Mouse (Mus musculus): ENCODE results near the gene Spata5. TPM values are rescaled to one million over a fixed set of nuclear protein-coding genes. Genes with fewer than 3 reads are reported as not detected.

The Spata5 gene
- total and polyA plus RNA-seq, 3 experiments: 35.0 to 52.9 (median 49.7) TPM

DNA sequence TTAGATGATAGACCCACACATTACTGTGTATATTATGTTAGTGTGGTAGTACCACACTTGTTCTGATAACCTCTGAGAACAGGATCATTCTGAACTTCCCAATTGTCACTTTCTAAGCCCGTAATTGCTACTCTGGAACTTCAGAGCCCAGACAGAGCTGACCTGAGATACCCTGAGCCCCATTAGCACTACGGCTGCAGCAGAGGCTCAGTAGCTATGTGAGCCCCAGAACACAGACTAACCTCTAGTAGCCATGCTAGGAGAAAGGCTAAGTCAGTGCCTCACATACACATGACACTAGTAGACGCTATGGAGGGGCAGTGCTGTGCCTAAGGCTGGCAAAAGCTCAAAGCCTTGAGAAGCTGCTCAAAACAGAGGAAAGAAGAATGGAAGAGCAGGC is 141.8 kb downstream of the Spata5 start:
- H3K4me2 ChIP-seq (ENCODE audit: insufficient read depth, low read depth, poor library complexity, severe bottlenecking): no peak overlapping the region
- no peak for DNase-seq (ENCODE audit: extremely low read depth)
- peaks cover 2 to 36% of the 10 kb centered on the region in 2 experiments for H3K36me3 ChIP-seq (replicated peaks in 1 of 2; ENCODE audit: control insufficient read depth in 1 of 2, insufficient read depth in 1 of 2, low read length in 1 of 2)
- TF ChIP-seq E2F4 (IDR thresholded peaks at IDR 0.05; ENCODE audit: insufficient replicate concordance, low read depth, low read length): no peak
- TF ChIP-seq MAFK (IDR thresholded peaks at IDR 0.05; ENCODE audit: insufficient replicate concordance, low read length): no peak
- TF ChIP-seq MAX (IDR thresholded peaks at IDR 0.05; ENCODE audit: low read length): no peak
- no peak for TF ChIP-seq ZNF384 (IDR thresholded peaks at IDR 0.05; ENCODE audit: low read depth, low read length)
- no peak for TF ChIP-seq RAD21 (IDR thresholded peaks at IDR 0.05; ENCODE audit: low read depth, low read length)
- no peak for TF ChIP-seq ZC3H11A (IDR thresholded peaks at IDR 0.05; ENCODE audit: low read depth, low read length)
- TF ChIP-seq EP300 (IDR thresholded peaks at IDR 0.05; ENCODE audit: low read length): no peak
- TF ChIP-seq MYC (IDR thresholded peaks at IDR 0.05; ENCODE audit: low read depth, low read length): no peak
- TF ChIP-seq TCF12 (IDR thresholded peaks at IDR 0.05; ENCODE audit: low read depth, low read length): no peak
- no peak for TF ChIP-seq ETS1 (conservative IDR thresholded peaks at IDR 0.05; ENCODE audit: low read depth, low read length)
- TF ChIP-seq ZKSCAN1 (IDR thresholded peaks at IDR 0.05; ENCODE audit: borderline replicate concordance, low read depth, low read length): no peak
- H3K79me2 ChIP-seq (replicated peaks; ENCODE audit: control insufficient read depth, extremely low read depth, insufficient read depth, poor library complexity, severe bottlenecking): no peaks in the 10 kb centered on the region
- no peak overlapping the region for H3K4me3 ChIP-seq (replicated peaks in 1 of 3; ENCODE audit: low read depth in 2 of 3, low read length in 2 of 3, poor library complexity in 1 of 3)
- H3K27me3 ChIP-seq (replicated peaks): no peaks in the 10 kb centered on the region
- H3K4me1 ChIP-seq (ENCODE audit: control insufficient read depth in 1 of 2, insufficient read depth in 2 of 2): peaks cover 0 to 14% of the 10 kb centered on the region in 2 experiments; a peak in 2 of 4 replicates
- H3K9me3 ChIP-seq (replicated peaks; ENCODE audit: low read length): no peaks in the 10 kb centered on the region
- no peak overlapping the region for H3K27ac ChIP-seq (ENCODE audit: insufficient read depth, low read depth)
- dilution Hi-C loops (cut with MboI; ENCODE audit: extremely low pct_ligation_motif_present, extremely low pct_unique_long_range_greater_than_20kb, low sequenced_read_pairs) (no loop called here), in situ Hi-C loops (cut with MboI; ENCODE audit: low pct_ligation_motif_present, low pct_unique_long_range_greater_than_20kb, low sequenced_read_pairs) (no loop called here)
- H3K9ac ChIP-seq (ENCODE audit: insufficient read depth, low read depth): no peak overlapping the region

DNA sequence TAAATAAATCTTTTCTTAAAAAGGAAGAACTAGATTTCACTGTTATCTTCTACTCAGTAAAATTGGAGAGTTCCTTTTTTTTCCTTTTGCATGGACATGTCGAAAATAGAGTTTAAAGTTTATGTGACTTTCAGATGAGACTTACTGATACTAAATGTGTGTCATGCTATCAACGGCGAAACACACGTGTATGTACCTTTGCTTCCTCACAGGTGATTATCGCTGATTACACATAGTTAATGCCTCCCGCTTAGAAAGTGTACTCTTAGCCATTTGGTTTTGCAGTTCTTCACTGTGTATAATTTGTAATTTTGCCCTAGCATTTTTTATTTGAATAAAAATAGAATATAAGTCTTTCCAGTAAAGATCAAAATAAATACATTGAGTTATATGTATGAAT is 146.4 kb downstream of the Spata5 start:
- Histone ChIP-seq H3K9me3 (replicated peaks; ENCODE audit: low read length) (no peaks in the 10 kb centered on the region), H3K4me2 (ENCODE audit: insufficient read depth, low read depth, poor library complexity, severe bottlenecking) (no peak overlapping the region), H3K36me3 (replicated peaks in 1 of 2; ENCODE audit: control insufficient read depth in 1 of 2, insufficient read depth in 1 of 2, low read length in 1 of 2) (peaks cover 2 to 48% of the 10 kb centered on the region in 2 experiments), H3K9ac (ENCODE audit: insufficient read depth, low read depth) (no peak overlapping the region), H3K27me3 (replicated peaks) (no peaks in the 10 kb centered on the region), H3K79me2 (replicated peaks; ENCODE audit: control insufficient read depth, extremely low read depth, insufficient read depth, poor library complexity, severe bottlenecking) (no peaks in the 10 kb centered on the region), H3K4me3 (replicated peaks in 1 of 3; ENCODE audit: low read depth in 2 of 3, low read length in 2 of 3, poor library complexity in 1 of 3) (no peak overlapping the region), H3K4me1 (ENCODE audit: control insufficient read depth in 1 of 2, insufficient read depth in 2 of 2) (peaks cover 0 to 5% of the 10 kb centered on the region in 2 experiments; a peak in 2 of 4 replicates), H3K27ac (ENCODE audit: insufficient read depth, low read depth) (no peak overlapping the region)
- in situ Hi-C loops (cut with MboI; ENCODE audit: low pct_ligation_motif_present, low pct_unique_long_range_greater_than_20kb, low sequenced_read_pairs) (no loop called here), dilution Hi-C loops (cut with MboI; ENCODE audit: extremely low pct_ligation_motif_present, extremely low pct_unique_long_range_greater_than_20kb, low sequenced_read_pairs) (no loop called here)
- no peak for DNase-seq (ENCODE audit: extremely low read depth)
- TF ChIP-seq SMC3 (IDR thresholded peaks at IDR 0.05; ENCODE audit: low read depth, low read length) (no peak), TCF12 (IDR thresholded peaks at IDR 0.05; ENCODE audit: low read depth, low read length) (no peak), EP300 (IDR thresholded peaks at IDR 0.05; ENCODE audit: low read length) (no peak), NRF1 (IDR thresholded peaks at IDR 0.05; ENCODE audit: low read depth, low read length) (no peak), RCOR1 (conservative IDR thresholded peaks at IDR 0.05; ENCODE audit: low read depth, low read length) (no peak), ELF1 (IDR thresholded peaks at IDR 0.05; ENCODE audit: low read depth, low read length) (no peak), BHLHE40 (IDR thresholded peaks at IDR 0.05; ENCODE audit: low read depth, low read length) (no peak), PAX5 (IDR thresholded peaks at IDR 0.05; ENCODE audit: low read length) (no peak), CTCF (conservative IDR thresholded peaks at IDR 0.05 in 1 of 2, IDR thresholded peaks at IDR 0.05 in 1 of 2; ENCODE audit: low read depth in 2 of 2, low read length in 2 of 2) (no peak), RAD21 (IDR thresholded peaks at IDR 0.05; ENCODE audit: low read depth, low read length) (no peak), CHD1 (IDR thresholded peaks at IDR 0.05; ENCODE audit: low read depth, low read length) (no peak), USF1 (IDR thresholded peaks at IDR 0.05; ENCODE audit: low read depth, low read length) (no peak)
